Mouse (Mus musculus) lung, postnatal 14 days (tissue): ENCODE data around the gene Otof.

ENCODE experiments used
- DNase-seq: peaks from one replicate; pipeline ENCODE4 v3.0.0; 2021

The Otof gene

GRCm38 (mm10) chr5:30423572-30424244 lies 38.0 kb downstream of the Otof start:
- peak; percentile 62 for DNase-seq

GRCm38 (mm10) chr5:30423121-30423520 lies 38.6 kb downstream of the Otof start:
- DNase-seq, result no peak

- no peak for DNase-seq
Observed at GRCm38 (mm10) chr5:30416665-30417064, 45.1 kb downstream of the Otof start.

GRCm38 (mm10) chr5:30415876-30416275 lies 45.9 kb downstream of the Otof start:
- no peak for DNase-seq

GRCm38 (mm10) chr5:30415381-30415780 lies 46.4 kb downstream of the Otof start:
- DNase-seq, result no peak

DNA sequence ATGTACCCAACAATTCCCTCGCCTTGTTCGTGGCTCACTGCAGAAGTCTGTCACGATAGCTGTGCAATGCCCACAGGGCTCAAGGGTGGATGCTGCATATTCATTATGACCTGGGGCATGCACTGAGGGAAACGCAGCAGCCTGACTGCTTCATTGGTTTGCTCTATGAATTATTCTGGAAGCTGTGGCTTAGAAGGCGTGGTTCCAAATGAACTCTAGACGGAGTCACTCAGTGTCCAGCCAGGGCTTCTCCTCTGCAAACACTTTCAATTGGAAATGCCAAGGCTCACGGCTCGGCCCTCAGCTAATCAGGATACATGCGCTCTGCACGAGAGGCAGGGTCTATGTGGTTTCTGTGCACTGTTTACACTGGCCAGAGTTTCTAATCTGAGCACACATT lies 50.2 kb downstream of the Otof start:
- no peak for DNase-seq

- DNase-seq, result peak; percentile 2
Observed at GRCm38 (mm10) chr5:30406876-30407275, 54.9 kb downstream of the Otof start.

GRCm38 (mm10) chr5:30401165-30401564 lies 60.6 kb downstream of the Otof start:
- DNase-seq, result no peak

- no peak for DNase-seq
Observed at GRCm38 (mm10) chr5:30400521-30400920, 61.2 kb downstream of the Otof start.

DNA sequence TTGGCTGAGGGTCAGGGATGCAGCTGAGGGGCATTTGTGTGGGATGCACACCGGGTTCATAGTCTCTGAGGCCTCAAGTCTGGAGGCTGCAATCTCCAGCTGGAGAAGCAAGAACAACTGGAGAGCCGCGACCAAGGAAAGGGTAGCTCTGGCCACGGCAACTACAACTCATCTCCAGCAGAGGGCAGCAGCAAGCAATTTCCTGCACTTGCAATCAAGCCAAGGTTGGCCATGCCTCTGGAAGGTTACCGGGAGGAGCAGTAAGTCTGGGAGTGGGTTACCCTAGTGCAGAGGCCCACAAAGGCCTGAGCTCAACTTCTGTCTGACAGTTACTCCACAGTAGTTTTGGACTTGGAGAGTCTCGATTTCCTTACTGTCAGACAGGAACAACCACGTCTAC lies 70.3 kb downstream of the Otof start:
- DNase-seq, result peak; percentile 78

GRCm38 (mm10) chr5:30389836-30390235 lies 71.9 kb downstream of the Otof start:
- DNase-seq, result no peak

DNA sequence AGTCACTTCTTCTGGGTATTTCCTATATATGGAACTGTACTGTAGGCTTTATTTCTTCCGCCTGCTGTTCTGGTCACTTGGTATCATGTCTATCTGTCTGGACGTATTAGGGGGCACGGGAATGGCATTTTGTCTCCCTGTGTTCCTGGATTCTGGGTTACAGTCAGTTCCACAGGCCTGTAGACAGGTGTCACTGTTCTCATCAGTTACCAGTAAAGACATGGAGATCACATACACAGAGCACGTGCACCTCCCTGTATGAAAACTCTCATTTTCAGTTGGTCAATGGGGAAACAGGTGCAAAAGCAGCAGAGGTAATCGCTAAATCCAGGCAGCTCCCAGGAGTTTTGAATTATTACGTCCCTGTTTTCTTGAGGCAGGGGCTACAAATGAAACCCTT lies 74.0 kb downstream of the Otof start:
- DNase-seq, result no peak

DNA sequence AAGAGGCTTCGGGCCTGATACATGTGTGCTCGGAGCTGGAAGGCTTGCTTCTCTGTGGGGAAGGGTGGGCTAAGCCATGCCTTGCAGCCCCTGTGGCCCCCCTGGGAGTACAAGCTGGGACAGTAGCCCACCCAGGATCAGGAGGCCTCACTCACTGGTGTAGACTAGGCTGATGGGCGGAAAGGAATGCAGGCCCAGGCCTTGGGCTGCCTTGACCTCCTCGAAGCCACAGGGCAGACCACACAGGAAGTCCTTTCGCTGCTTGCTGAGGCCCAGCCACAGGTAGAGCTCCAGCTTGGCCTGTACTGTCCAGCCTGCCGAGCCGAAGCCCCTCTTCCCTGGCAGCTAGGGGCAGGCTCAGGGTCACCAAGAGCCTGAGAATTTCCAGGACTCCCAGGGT lies 78.9 kb downstream of the Otof start:
- no peak for DNase-seq

DNA sequence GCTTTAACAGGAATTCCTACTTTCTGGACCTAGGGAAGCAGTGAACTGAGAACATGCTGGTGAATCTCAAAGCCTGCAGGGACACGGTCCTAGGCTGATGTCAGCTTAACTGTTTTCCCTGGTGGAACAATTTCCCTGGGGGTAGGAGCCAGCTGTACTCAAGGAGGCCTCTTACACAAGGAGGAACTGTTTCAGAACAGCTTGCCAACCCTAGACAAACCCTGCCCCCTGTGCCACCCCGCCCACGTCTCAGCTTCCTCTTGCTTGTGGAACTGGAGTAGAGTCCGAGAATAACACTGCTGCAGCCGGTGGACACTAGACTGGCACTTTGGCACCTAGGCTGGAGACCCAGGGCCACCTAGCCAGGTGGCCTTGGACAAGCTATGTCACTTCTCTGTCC lies 92.3 kb downstream of the Otof start:
- peak; percentile 70 for DNase-seq

- DNase-seq, result no peak
Observed at GRCm38 (mm10) chr5:30367405-30367804, 94.3 kb downstream of the Otof start.

GRCm38 (mm10) chr5:30358436-30359099 lies 103.2 kb downstream of the Otof start:
- peak; percentile 27 for DNase-seq

DNA sequence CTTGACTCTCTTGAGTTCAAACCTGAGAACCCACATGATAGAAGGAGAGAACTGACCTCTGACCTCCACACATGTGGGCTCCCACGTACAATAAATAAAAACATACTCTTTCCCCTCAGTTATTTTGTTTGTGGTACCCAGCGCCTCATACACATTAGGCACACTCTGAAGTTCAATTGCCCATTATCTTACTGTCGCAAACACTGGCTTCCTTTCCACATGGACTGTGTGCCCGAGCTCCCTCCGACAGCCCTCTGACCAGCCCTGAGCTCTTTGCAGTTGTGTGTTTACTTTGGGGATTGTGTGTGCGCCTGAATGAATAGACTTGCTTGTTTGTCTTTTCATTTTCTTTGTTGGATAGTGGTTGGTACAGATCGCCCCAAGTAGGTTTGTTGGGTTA lies 105.1 kb downstream of the Otof start:
- no peak for DNase-seq

DNA sequence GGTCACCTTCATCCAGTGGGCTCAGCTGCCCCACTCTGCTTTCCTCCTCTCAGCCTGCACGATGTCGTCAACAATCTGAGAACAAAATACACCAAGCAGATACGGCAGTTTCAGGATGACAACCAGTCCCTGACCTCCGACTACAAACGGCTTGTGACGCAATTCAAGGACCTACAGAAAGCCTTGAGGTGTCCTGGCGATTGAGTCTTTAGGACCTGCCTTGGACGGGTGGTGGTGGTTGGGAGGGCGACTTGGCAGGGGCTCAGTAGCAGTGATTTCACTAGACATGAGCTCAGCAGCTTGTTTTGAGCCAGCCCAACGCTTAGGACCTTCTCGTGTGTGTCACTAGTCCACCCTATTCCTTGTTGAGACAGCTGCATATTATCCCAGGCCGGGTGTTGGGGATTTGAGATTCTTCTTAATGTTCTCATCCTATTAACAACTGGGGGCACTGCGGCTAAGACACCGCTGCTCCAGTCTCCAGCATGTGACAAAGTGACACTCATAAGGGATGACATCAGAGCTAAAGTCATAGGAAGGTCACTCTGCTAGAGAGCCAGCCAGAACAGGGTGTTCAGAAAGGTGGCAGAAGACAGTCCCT lies 106.1 kb downstream of the Otof start:
- DNase-seq, result no peak

DNA sequence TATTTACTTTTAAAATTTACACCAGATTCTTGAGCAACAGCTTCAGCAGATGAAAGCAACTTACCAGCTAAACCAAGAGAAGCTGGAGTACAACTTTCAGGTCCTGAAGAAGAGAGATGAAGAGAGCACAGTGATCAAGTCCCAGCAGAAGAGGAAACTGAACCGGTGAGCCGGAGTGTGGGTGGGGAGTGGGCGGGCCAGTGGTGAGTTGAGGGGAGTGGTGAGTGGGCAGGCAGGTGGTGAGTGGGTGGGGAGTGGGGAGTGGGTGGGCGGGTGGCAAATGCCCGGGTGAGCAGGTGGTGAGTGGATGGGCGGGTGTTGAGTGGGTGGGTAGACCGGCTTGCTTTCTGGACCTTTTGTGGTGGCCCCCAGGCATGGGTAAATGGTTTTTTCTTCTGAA lies 106.6 kb downstream of the Otof start:
- DNase-seq, result no peak

- no peak for DNase-seq
Observed at GRCm38 (mm10) chr5:30353605-30354004, 108.1 kb downstream of the Otof start.

GRCm38 (mm10) chr5:30343886-30344285 lies 117.8 kb downstream of the Otof start:
- no peak for DNase-seq

DNA sequence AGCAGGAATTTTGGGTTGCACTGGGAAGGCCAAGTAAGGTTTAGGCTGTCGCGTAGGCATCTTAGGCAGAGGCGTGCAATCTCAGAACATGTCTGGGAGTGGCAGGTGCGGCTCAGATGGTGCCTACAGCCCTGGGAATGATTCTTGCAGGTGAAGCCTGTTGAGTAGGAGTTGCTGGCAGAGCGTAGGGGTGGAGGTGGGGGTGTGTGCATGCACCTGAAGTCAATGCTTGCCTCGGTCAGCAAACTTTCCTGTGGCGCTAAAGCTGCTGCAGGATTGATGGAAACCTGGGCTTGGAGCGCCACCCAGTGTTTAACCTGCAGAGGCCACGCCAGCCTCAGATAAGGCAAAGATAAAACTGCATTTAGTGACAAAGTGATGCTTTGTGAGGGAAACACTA lies 118.6 kb downstream of the Otof start:
- peak; percentile 76 for DNase-seq

DNA sequence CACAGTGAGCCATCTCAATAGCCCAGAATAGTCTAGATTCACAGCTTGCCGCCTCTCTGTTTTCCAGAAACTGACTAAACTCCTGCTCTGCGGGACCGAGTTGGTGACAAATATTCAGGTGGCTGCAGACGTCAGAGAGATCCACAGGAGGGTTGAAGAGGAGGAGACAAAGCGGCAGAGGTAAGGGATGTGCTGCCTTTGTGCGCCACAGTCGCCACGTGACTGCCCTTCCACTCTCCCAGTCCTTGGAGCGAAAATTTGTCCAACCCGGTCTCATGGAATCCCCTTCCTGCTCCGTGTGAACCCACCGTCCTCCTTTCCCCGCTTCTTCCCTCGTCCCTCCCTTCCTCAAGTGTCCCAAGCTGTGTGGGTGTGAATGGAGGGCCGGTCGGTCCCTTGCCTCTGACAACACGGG lies 119.1 kb downstream of the Otof start:
- no peak for DNase-seq

- DNase-seq, result no peak
Observed at GRCm38 (mm10) chr5:30341601-30342365, 119.9 kb downstream of the Otof start.
